Mouse (Mus musculus) embryonic facial prominence, embryonic 14.5 days (tissue): ENCODE data around the gene Lima1. TPM values are rescaled to one million over a fixed set of nuclear protein-coding genes. Genes with fewer than 3 reads are reported as not detected.
A peak's percentile ranks its signal among the peaks of the same experiment; 100 is the strongest.
"Not testable (repeated sequence)": the region's sequence is repeated elsewhere in the genome, so short reads cannot be mapped to it uniquely, and the experiment has no call there.

Source experiments
- ATAC-seq: fragments of 200-750 bp; cut with Nextera tagmentation; 2 replicates; pipeline ENCODE4 v1.8.0; 2017; ENCODE audit warnings: low read depth, moderate number of reproducible peaks, moderate TSS enrichment
- DNase-seq: peaks from one replicate; pipeline ENCODE4 v3.0.0-alpha.2; 2015; ENCODE audit warnings: low spot score
- H3K27ac ChIP-seq: fragments of 300-500 bp; sonication (generic); replicated peaks from 2 replicates; pipeline ENCODE4 v1.5.1; 2014; ENCODE audit warnings: low read depth, mild to moderate bottlenecking, low read length, moderate library complexity
- H3K27me3 ChIP-seq: fragments of 300-500 bp; sonication (generic); replicated peaks from 2 replicates; pipeline ENCODE4 v1.6.1; 2014; ENCODE audit warnings: low read length; ENCODE audit not compliant: control insufficient read depth, insufficient read depth
- H3K36me3 ChIP-seq: fragments of 300-500 bp; sonication (generic); 2 replicates; pipeline ENCODE4 v1.6.1; 2014; ENCODE audit warnings: low read length, mixed read lengths; ENCODE audit not compliant: control insufficient read depth, insufficient read depth
- H3K4me1 ChIP-seq: fragments of 300-500 bp; sonication (generic); 2 replicates; pipeline ENCODE4 v1.6.1; 2014; ENCODE audit warnings: antibody characterized with exemption, low read length; ENCODE audit not compliant: control insufficient read depth, insufficient read depth
- H3K4me2 ChIP-seq: fragments of 300-500 bp; sonication (generic); 2 replicates; pipeline ENCODE4 v1.6.1; 2014; ENCODE audit warnings: low read depth, mild to moderate bottlenecking, low read length, moderate library complexity, mixed read lengths
- H3K4me3 ChIP-seq: fragments of 300-500 bp; sonication (generic); 2 replicates; pipeline ENCODE4 v1.5.1; 2014; ENCODE audit warnings: low read depth, mild to moderate bottlenecking, low read length
- H3K9ac ChIP-seq: fragments of 300-500 bp; sonication (generic); 2 replicates; pipeline ENCODE4 v1.6.1; 2014; ENCODE audit warnings: low read depth, mild to moderate bottlenecking, low read length, moderate library complexity, mixed read lengths
- H3K9me3 ChIP-seq: fragments of 300-500 bp; sonication (generic); 2 replicates; pipeline ENCODE4 v1.6.1; 2016; ENCODE audit warnings: low read length; ENCODE audit not compliant: control insufficient read depth
- WGBS: fragments of 180-500 bp; shearing (Covaris S2); extraction: QIAGEN DNeasy Blood & Tissue Kit; methylation state at CpG from one replicate; pipeline ENCODE4 v1.1.7; 2014; 5-methylcytosine and 5-hydroxymethylcytosine counted together
- polyA plus RNA-seq: library from polyadenylated mRNA; unstranded; fragments of >200 nt; fragmentation: Nextera tagmentation; extraction: Ambion mirVana; gene quantifications from 2 replicates; pipeline ENCODE4 v1.2.1, GENCODE M21; 2014

Gene Lima1
- polyA plus RNA-seq, 1 experiment from 2014 or later: 66.6 TPM

DNA sequence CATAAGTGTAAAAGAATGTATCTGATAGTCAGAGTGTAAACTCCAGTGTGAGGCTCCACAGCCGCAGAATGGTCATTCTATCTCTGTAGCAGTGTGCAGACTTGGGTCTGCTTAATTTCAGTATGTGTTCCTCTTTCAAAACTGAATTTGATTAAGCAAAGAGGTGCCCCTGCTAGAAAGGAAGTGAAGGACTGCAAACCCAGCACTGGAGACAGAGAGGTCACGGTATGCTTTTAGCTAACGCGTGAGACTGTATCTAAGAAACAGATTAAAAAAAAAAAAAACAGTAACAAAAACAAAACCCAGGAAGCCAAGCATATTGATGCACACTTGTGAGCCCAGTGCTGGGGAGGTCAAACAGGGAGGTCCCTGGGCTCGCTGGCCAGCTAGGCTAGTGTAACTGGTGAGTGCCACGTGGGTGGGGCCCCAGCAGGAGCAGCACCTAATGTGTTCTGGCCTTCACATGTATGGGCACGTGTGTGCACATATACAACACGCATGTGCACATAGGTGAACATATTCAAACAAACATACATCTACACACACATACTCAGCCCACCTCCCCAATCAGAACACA is 51.8 kb downstream of the Lima1 start:
- H3K4me2 ChIP-seq: no peak overlapping the region
- no peak for ATAC-seq
- H3K4me1 ChIP-seq: peaks cover 4% of the 10 kb centered on the region; the same call in 1 of the 2 replicates
- H3K9me3 ChIP-seq: no peaks in the 10 kb centered on the region
- 58% methylated on average over 8 of the region's 8 CpGs for WGBS
- H3K27ac ChIP-seq: no peak overlapping the region
- no peaks in the 10 kb centered on the region for H3K36me3 ChIP-seq
- DNase-seq: no peak
- H3K9ac ChIP-seq: no peak overlapping the region
- H3K4me3 ChIP-seq: no peak overlapping the region
- H3K27me3 ChIP-seq: no peaks in the 10 kb centered on the region

DNA sequence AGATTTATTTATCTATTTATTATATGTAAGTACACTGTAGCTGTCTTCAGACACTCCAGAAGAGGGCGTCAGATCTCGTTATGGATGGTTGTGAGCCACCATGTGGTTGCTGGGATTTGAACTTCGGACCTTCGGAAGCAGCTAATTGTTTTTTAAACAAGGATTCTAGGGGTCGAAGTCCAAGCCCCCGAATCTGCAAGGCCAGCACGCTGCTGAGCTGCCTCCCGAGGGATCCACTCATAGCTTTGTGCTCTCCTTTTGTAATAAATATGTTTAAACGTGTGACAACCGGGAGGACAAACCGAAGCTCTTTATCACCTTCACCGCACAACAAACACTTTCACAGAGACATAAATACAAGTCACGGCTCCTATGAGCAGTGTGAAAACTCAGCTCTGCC is 52.8 kb downstream of the Lima1 start:
- not testable (repeated sequence) for H3K27ac ChIP-seq

DNA sequence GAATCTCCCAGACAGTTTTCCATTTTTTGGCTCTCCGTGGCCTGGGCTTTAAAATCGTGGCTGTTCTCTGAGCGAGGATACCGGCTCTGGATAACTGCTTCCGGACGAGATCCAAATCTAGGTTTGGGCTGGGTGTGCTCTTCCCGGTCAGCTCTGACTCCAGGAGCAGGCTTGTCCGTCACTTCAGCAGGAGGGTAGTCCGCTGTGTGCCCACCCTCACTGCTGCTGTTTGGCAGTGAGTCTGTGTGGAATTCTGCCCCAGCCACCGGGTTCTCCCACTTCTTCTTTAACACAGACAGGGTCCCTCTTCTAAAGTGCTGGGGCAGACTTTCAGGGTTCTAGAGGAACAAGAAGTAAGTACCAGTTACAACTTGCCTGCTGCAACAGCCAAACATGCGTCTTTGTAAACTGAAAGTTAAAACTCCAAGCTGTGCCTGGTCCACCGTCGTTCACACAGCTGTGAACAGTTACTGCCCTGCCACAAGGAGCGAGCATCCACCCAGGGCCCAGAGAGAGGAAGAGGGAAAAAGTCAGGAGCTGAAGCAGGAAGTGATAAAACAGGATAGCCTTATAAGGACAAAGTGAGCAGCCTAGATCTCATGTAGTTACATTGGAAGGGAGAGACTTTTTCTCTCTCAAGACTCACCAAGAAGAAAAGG is 55.5 kb downstream of the Lima1 start:
- H3K4me3 ChIP-seq: peak overlapping the region; percentile 56
- WGBS: 9% methylated on average over 14 of the region's 14 CpGs
- H3K9me3 ChIP-seq: no peaks in the 10 kb centered on the region

More for the DNA sequence above, 52.8 kb downstream of the Lima1 start:
- not testable (repeated sequence) for ATAC-seq, H3K9ac ChIP-seq, H3K4me3 ChIP-seq, H3K4me1 ChIP-seq, DNase-seq, H3K4me2 ChIP-seq, H3K27me3 ChIP-seq, H3K9me3 ChIP-seq, H3K36me3 ChIP-seq
- 83% methylated on average over 13 of the region's 13 CpGs for WGBS

DNA sequence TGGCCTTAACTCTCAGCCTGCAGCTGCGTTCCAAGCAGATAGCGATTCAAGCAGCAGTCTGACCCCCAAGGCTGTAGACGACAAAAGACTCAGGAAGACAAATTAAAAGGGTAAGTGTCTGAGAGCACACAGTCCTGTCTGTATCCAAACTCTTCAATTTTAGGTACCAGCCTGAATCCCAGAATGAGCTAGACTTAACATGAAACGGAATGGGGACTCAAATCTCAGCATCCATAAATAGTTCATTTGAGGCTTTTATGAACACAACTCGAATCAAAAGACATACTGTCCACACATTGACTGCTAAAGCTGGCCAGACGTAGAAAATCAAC is 56.2 kb downstream of the Lima1 start:
- H3K27ac ChIP-seq: peak overlapping the region; percentile 99
- 2% methylated on average over 6 of the region's 6 CpGs for WGBS
- peaks cover 12% of the 10 kb centered on the region for H3K4me1 ChIP-seq
- peak overlapping the region; percentile 56 for H3K4me3 ChIP-seq
- DNase-seq (no peak), ATAC-seq (no peak)
- H3K27me3 ChIP-seq: no peaks in the 10 kb centered on the region
- peak overlapping the region; percentile 85 for H3K9ac ChIP-seq
- H3K36me3 ChIP-seq: peaks cover 14% of the 10 kb centered on the region
- H3K9me3 ChIP-seq: no peaks in the 10 kb centered on the region
- H3K4me2 ChIP-seq: peak overlapping the region; percentile 77

More for the DNA sequence above, 55.5 kb downstream of the Lima1 start:
- H3K9ac ChIP-seq: peak overlapping the region; percentile 85
- peaks cover 13% of the 10 kb centered on the region for H3K36me3 ChIP-seq
- H3K4me1 ChIP-seq: peaks cover 12% of the 10 kb centered on the region
- H3K4me2 ChIP-seq: peak overlapping the region; percentile 77
- peak; percentile 38; the same call in 1 of the 2 replicates for ATAC-seq
- no peaks in the 10 kb centered on the region for H3K27me3 ChIP-seq
- DNase-seq: peak; percentile 88
- H3K27ac ChIP-seq: peak overlapping the region; percentile 99

DNA sequence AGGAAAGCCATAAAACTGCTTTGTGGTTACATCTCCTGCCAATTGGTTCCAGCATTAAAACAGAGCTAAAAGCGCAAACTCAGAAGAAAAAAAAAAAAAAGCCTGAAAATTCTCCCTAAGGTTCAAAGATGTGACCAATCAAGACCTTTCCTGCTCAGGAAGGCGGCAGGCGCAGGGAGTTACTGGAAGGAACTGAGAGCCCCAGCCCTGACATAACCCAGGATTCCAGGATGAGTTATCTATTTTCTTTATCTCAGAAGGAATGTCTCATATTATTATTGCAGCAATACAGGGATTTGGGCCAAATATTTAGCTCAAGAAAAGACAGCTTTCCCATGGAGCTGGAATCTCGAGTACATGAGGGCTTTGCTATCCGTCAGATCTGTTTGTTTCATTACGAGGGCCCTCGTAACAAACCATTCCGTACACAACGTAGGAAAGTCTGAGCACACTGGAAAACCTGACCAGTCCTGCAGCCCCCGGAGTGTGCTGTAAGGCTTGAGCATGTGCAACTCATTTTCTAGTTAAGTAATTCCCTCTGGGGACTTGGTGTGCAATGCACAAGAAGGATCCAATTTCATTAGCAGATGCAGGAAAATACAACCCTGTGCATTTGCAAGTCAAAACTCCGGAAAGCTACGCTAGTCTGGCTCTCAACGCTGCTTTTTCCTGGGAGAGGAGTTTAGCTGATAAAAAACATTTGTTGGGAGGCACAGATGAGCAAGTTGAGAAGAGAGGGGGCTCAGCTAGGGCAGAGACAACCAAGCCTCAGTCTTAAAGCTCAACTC is 56.7 kb downstream of the Lima1 start:
- 8% methylated on average over 13 of the region's 13 CpGs for WGBS

DNA sequence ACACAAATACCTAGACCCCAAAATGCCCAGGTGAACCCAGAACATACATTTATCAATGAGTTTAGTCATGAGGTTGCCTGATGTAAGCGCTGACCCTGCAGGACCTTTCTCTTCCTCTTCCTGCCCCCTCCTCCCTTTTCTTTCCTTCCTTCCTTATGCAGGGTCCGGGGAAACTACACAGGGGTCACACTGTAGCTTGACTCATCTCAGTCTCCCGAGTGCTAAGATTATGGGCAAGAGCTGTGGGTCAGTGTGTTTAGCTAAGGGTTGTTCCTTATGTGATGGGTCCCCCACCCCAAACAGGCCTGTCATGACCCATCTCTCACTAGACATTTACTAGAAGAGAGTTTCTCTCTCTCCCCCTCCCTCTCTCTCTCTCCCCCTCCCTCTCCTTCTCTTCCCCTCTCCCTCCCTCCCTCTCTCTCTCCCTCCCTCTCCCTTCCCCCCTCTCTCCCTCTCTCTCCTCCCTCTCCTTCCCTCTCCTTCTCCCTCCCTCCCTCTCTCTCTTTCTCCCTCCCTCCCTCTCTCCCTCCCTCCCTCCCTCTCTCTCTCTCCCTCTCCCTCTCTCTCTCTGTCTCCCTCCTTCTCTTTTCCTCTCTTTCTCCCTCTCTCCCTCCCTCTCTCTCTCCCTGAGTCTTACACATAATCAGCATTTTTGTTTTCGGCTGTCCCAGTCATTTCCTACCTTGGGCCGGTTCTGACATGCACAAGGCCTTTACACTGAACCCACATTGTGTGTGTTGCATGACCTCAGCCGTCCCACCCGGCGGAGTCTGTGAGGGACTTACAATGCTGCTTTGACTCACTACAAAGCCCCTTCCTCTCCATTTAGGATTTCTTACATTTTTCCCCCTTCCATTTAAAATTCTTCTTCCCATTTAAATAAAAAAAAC is 57.7 kb downstream of the Lima1 start:
- 14% methylated on average over 8 of the region's 8 CpGs for whole genome bisulfite sequencing
- peak overlapping the region; percentile 99 for H3K27ac ChIP-seq
- peaks cover 11% of the 10 kb centered on the region for H3K4me1 ChIP-seq
- peak; percentile 47; the same call in 1 of the 2 replicates for ATAC-seq
- no peaks in the 10 kb centered on the region for H3K9me3 ChIP-seq
- peaks cover 25% of the 10 kb centered on the region for H3K36me3 ChIP-seq
- H3K4me3 ChIP-seq: peak overlapping the region; percentile 56
- H3K4me2 ChIP-seq: peak overlapping the region; percentile 77
- peak overlapping the region; percentile 85 for H3K9ac ChIP-seq
- DNase-seq: peak; percentile 76
- H3K27me3 ChIP-seq: no peaks in the 10 kb centered on the region

More for the DNA sequence above, 56.7 kb downstream of the Lima1 start:
- peak overlapping the region; percentile 85 for H3K9ac ChIP-seq
- H3K27ac ChIP-seq: peak overlapping the region; percentile 99
- peaks cover 11% of the 10 kb centered on the region for H3K4me1 ChIP-seq
- H3K4me2 ChIP-seq: peak overlapping the region; percentile 77
- peak; percentile 98 for DNase-seq
- no peaks in the 10 kb centered on the region for H3K27me3 ChIP-seq
- H3K4me3 ChIP-seq: peak overlapping the region; percentile 56
- peak; percentile 92 for ATAC-seq
- peaks cover 19% of the 10 kb centered on the region for H3K36me3 ChIP-seq
- no peaks in the 10 kb centered on the region for H3K9me3 ChIP-seq

DNA sequence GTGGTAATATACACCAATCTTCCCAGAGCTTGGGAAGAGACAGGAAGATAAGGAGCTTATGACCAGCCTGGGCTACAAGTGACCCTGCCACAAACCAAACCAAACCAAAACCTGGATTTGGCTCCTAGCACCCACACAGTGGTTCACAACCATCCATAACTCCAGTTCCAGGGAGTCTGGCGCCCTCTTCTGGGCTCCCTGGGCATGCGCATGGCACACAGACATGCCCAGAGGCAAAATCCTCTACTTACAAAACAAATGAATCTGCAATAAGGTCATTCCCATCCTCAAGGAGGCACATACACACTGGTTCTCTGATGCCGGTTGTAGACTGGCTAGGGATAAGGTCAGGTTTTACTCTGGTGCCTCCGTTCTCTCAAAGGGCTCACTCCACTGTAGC is 59.3 kb downstream of the Lima1 start:
- Histone ChIP-seq H3K36me3 (peaks cover 37% of the 10 kb centered on the region), H3K4me2 (no peak overlapping the region), H3K9me3 (no peaks in the 10 kb centered on the region), H3K9ac (no peak overlapping the region), H3K4me1 (peaks cover 22% of the 10 kb centered on the region), H3K27ac (no peak overlapping the region), H3K4me3 (no peak overlapping the region), H3K27me3 (no peaks in the 10 kb centered on the region)
- DNase-seq: no peak
- no peak for ATAC-seq
- 93% methylated on average over 4 of the region's 4 CpGs for WGBS
